Mouse (Mus musculus): Measurements from ENCODE around the gene Sept1. TPM values are rescaled to one million over a fixed set of nuclear protein-coding genes. Genes with fewer than 3 reads are reported as not detected.

The Sept1 gene
- polyA plus RNA-seq, 1 experiment from 2014 or later, result 30.3 TPM

- Histone ChIP-seq H3K9me3 (no peaks in the 10 kb centered on the region), H3K4me1 (peaks cover 31% of the 10 kb centered on the region), H3K36me3 (replicated peaks) (0 out of 2 replicates have a peak, but pooled peaks cover 3% of the 10 kb centered on the region), H3K27me3 (ENCODE audit: poor library complexity, severe bottlenecking) (peaks cover 31% of the 10 kb centered on the region), H3K27ac (no peak overlapping the region), H3K4me3 (no peak overlapping the region)
- DNase-seq (ENCODE audit: extremely low spot score, low spot score), result no peak
- 92% methylated on average over 12 of the region's 12 CpGs for WGBS
These were observed 20.3 kb downstream of the Sept1 start for GRCm38 (mm10) chr7:127212432-127213250.

GRCm38 (mm10) chr7:127211014-127211745 lies 21.8 kb downstream of the Sept1 start:
- Histone ChIP-seq H3K4me1 (peaks cover 45% of the 10 kb centered on the region), H3K27me3 (ENCODE audit: poor library complexity, severe bottlenecking) (peaks cover 31% of the 10 kb centered on the region), H3K9me3 (no peaks in the 10 kb centered on the region), H3K36me3 (replicated peaks) (peaks cover 7% of the 10 kb centered on the region; the same call in 1 of the 2 replicates), H3K27ac (no peak overlapping the region), H3K4me3 (no peak overlapping the region)
- 78% methylated on average over 5 of the region's 5 CpGs for WGBS
- DNase-seq (ENCODE audit: extremely low spot score, low spot score), result no peak

- no peak for DNase-seq (ENCODE audit: extremely low spot score, low spot score)
- Histone ChIP-seq H3K27ac (no peak overlapping the region), H3K36me3 (replicated peaks) (peaks cover 12% of the 10 kb centered on the region), H3K27me3 (ENCODE audit: poor library complexity, severe bottlenecking) (peaks cover 30% of the 10 kb centered on the region), H3K4me1 (peaks cover 49% of the 10 kb centered on the region), H3K9me3 (no peaks in the 10 kb centered on the region; the same call in 1 of the 2 replicates), H3K4me3 (no peak overlapping the region)
- 92% methylated on average over 4 of the region's 4 CpGs for WGBS
These were observed 22.7 kb downstream of the Sept1 start for GRCm38 (mm10) chr7:127210266-127210665.

- peak overlapping the region; percentile 94 for H3K4me3 ChIP-seq
These were observed 23.1 kb downstream of the Sept1 start for GRCm38 (mm10) chr7:127209851-127210250.

GRCm38 (mm10) chr7:127208553-127209438 lies 24.1 kb downstream of the Sept1 start, which contains the start of gene Mylpf:
Gene Mylpf, plus strand, starts transcription at chr7:127208890.
- Histone ChIP-seq H3K4me3 (peak within 1 kb of the TSS; percentile 94), H3K4me1 (peaks cover 38% of the 10 kb centered on the region), H3K27ac (peak within 1 kb of the TSS; percentile 95), H3K36me3 (replicated peaks) (peaks cover 19% of the 10 kb centered on the region), H3K9me3 (no peaks in the 10 kb centered on the region; the same call in 1 of the 2 replicates), H3K27me3 (ENCODE audit: poor library complexity, severe bottlenecking) (peaks cover 15% of the 10 kb centered on the region)
- peak; percentile 90 for DNase-seq (ENCODE audit: extremely low spot score, low spot score)
- WGBS, result under 1% methylated on average over 26 of the region's 44 CpGs

More at GRCm38 (mm10) chr7:127209851-127210250, 23.1 kb downstream of the Sept1 start:
- Histone ChIP-seq H3K4me1 (peaks cover 48% of the 10 kb centered on the region), H3K27me3 (ENCODE audit: poor library complexity, severe bottlenecking) (peaks cover 26% of the 10 kb centered on the region), H3K36me3 (replicated peaks) (peaks cover 16% of the 10 kb centered on the region), H3K27ac (peak overlapping the region; percentile 95), H3K9me3 (no peaks in the 10 kb centered on the region; the same call in 1 of the 2 replicates)
- WGBS, result 82% methylated on average over 5 of the region's 5 CpGs
- DNase-seq (ENCODE audit: extremely low spot score, low spot score), result no peak

GRCm38 (mm10) chr7:127208295-127208552 lies 24.7 kb downstream of the Sept1 start, which contains the start of gene Tbc1d10b:
Gene Tbc1d10b, minus strand, starts transcription at chr7:127208468.
- Histone ChIP-seq H3K9me3 (no peaks in the 10 kb centered on the region; the same call in 1 of the 2 replicates), H3K27me3 (ENCODE audit: poor library complexity, severe bottlenecking) (peaks cover 9% of the 10 kb centered on the region), H3K4me3 (peak within 1 kb of the TSS; percentile 94), H3K4me1 (peaks cover 38% of the 10 kb centered on the region), H3K36me3 (replicated peaks) (peaks cover 24% of the 10 kb centered on the region), H3K27ac (peak within 1 kb of the TSS; percentile 95)
- 0% methylated on average over 29 of the region's 44 CpGs for WGBS
- DNase-seq (ENCODE audit: extremely low spot score, low spot score), result no peak

- H3K36me3 ChIP-seq (replicated peaks), result peaks cover 30% of the 10 kb centered on the region
- under 1% methylated on average over 52 of the region's 53 CpGs for WGBS
- H3K9me3 ChIP-seq, result no peaks in the 10 kb centered on the region; the same call in 1 of the 2 replicates
- H3K4me1 ChIP-seq, result peaks cover 38% of the 10 kb centered on the region
- peak; percentile 50 for DNase-seq (ENCODE audit: extremely low spot score, low spot score)
- peak overlapping the region; percentile 94 for H3K4me3 ChIP-seq
- peak overlapping the region; percentile 95 for H3K27ac ChIP-seq
- H3K27me3 ChIP-seq (ENCODE audit: poor library complexity, severe bottlenecking), result peaks cover 4% of the 10 kb centered on the region; the same call in 1 of the 2 replicates
These were observed 25.3 kb downstream of the Sept1 start for GRCm38 (mm10) chr7:127207374-127208294.

GRCm38 (mm10) chr7:127206606-127207005 lies 26.3 kb downstream of the Sept1 start:
- peaks cover 38% of the 10 kb centered on the region for H3K4me1 ChIP-seq
- peaks cover 39% of the 10 kb centered on the region for H3K36me3 ChIP-seq (replicated peaks)
- DNase-seq (ENCODE audit: extremely low spot score, low spot score), result no peak
- H3K27ac ChIP-seq, result peak overlapping the region; percentile 95
- 61% methylated on average over 2 of the region's 2 CpGs for WGBS
- H3K9me3 ChIP-seq, result no peaks in the 10 kb centered on the region; the same call in 1 of the 2 replicates
- H3K27me3 ChIP-seq (ENCODE audit: poor library complexity, severe bottlenecking), result no peaks in the 10 kb centered on the region
- peak overlapping the region; percentile 94 for H3K4me3 ChIP-seq

- no peak for DNase-seq (ENCODE audit: extremely low spot score, low spot score)
- Histone ChIP-seq H3K4me1 (peaks cover 33% of the 10 kb centered on the region), H3K9me3 (no peaks in the 10 kb centered on the region), H3K4me3 (peak overlapping the region; percentile 86), H3K36me3 (replicated peaks) (peaks cover 84% of the 10 kb centered on the region), H3K27me3 (ENCODE audit: poor library complexity, severe bottlenecking) (no peaks in the 10 kb centered on the region), H3K27ac (peak overlapping the region; percentile 93)
- 61% methylated on average over 11 of the region's 11 CpGs for WGBS
These were observed 36.4 kb downstream of the Sept1 start for GRCm38 (mm10) chr7:127196484-127196883.

- under 1% methylated on average over 51 of the region's 51 CpGs for WGBS
- no peaks in the 10 kb centered on the region for H3K27me3 ChIP-seq (ENCODE audit: poor library complexity, severe bottlenecking)
- peak; percentile 97 for DNase-seq (ENCODE audit: extremely low spot score, low spot score)
- peak within 1 kb of the TSS; percentile 86 for H3K4me3 ChIP-seq
- H3K4me1 ChIP-seq, result peaks cover 33% of the 10 kb centered on the region
- H3K9me3 ChIP-seq, result no peaks in the 10 kb centered on the region
- peaks cover 84% of the 10 kb centered on the region for H3K36me3 ChIP-seq (replicated peaks)
- H3K27ac ChIP-seq, result peak within 1 kb of the TSS; percentile 93
These were observed 37.2 kb downstream of the Sept1 start, which contains the start of gene Cd2bp2 for GRCm38 (mm10) chr7:127195544-127196295. Gene Cd2bp2, minus strand, starts transcription at chr7:127196050.

GRCm38 (mm10) chr7:127194633-127195029 lies 38.3 kb downstream of the Sept1 start:
- DNase-seq (ENCODE audit: extremely low spot score, low spot score), result no peak
- Histone ChIP-seq H3K27ac (peak overlapping the region; percentile 93), H3K4me1 (peaks cover 33% of the 10 kb centered on the region), H3K27me3 (ENCODE audit: poor library complexity, severe bottlenecking) (no peaks in the 10 kb centered on the region), H3K4me3 (peak overlapping the region; percentile 86), H3K36me3 (replicated peaks) (peaks cover 78% of the 10 kb centered on the region), H3K9me3 (no peaks in the 10 kb centered on the region)
- 84% methylated on average over 7 of the region's 7 CpGs for WGBS
